7 mouse cellular contexts compared by ENCODE assay signal in genomic region chr13:63566018-63567015, GRCm38 (mm10). TPM values are rescaled to one million over a fixed set of nuclear protein-coding genes. Genes with fewer than 3 reads are reported as not detected.
DNase-seq lines count a peak whose midpoint lies in the region; ATAC-seq and TF ChIP-seq lines count a peak whose summit lies in the region.

No protein-coding gene starts in this region.

- no peaks in the 10 kb centered on the region for H3K9me3 ChIP-seq in intestine, embryonic 14.5 days (ENCODE audit: control insufficient read depth, low read length)
- no peaks in the 10 kb centered on the region for H3K9me3 ChIP-seq in midbrain, embryonic 10.5 days (replicated peaks)

- no peak for TF ChIP-seq CTCF in small intestine, adult 2 months (IDR thresholded peaks at IDR 0.05; ENCODE audit: extremely low read depth, insufficient read length, insufficient replicate concordance, low read depth, low read length)

- H3K27me3 ChIP-seq in intestine, embryonic 14.5 days (replicated peaks; ENCODE audit: control insufficient read depth, insufficient read depth, low read length) = no peaks in the 10 kb centered on the region
- H3K27me3 ChIP-seq in midbrain, embryonic 10.5 days (ENCODE audit: low read depth, poor library complexity, severe bottlenecking) = peaks cover 28% of the 10 kb centered on the region
- no peaks in the 10 kb centered on the region for H3K27me3 ChIP-seq in small intestine, adult 2 months (ENCODE audit: control insufficient read depth, insufficient read depth, low read length)

- H3K4me1 ChIP-seq in intestine, embryonic 14.5 days (replicated peaks; ENCODE audit: control insufficient read depth, insufficient read depth, low read length) = peaks cover 17% of the 10 kb centered on the region
- H3K4me1 ChIP-seq in midbrain, embryonic 10.5 days = peaks cover 66% of the 10 kb centered on the region
- peaks cover 2% of the 10 kb centered on the region; the same call in 1 of the 2 replicates for H3K4me1 ChIP-seq in small intestine, adult 2 months (ENCODE audit: control insufficient read depth, insufficient read depth, insufficient read length, low read length)

- under 1% methylated on average over 46 of the region's 46 CpGs for WGBS in intestine, embryonic 14.5 days
- under 1% methylated on average over 46 of the region's 46 CpGs for WGBS in midbrain, embryonic 10.5 days
- WGBS in small intestine, adult 2 months = under 1% methylated on average over 46 of the region's 46 CpGs

- H3K4me2 ChIP-seq in intestine, embryonic 14.5 days (ENCODE audit: low read length) = peak overlapping the region; percentile 91

- peak overlapping the region; percentile 98 for H3K27ac ChIP-seq in intestine, embryonic 14.5 days (ENCODE audit: low read depth)
- peak overlapping the region; percentile 99 for H3K27ac ChIP-seq in midbrain, embryonic 10.5 days (replicated peaks)
- H3K27ac ChIP-seq in small intestine, adult 2 months (ENCODE audit: insufficient read depth, low read depth, low read length) = peak overlapping the region; percentile 73

- peak; percentile 63 to 65 for DNase-seq in adrenal gland, adult 18-20 months (ENCODE audit: low spot score in 2 of 2)
- peak; percentile 95 for DNase-seq in embryo, embryonic 10 days (ENCODE audit: low spot score)
- peak; percentile 64 for DNase-seq in gastrocnemius, postnatal 10 days
- peak; percentile 91 for DNase-seq in intestine, embryonic 14.5 days (ENCODE audit: low spot score)
- peak; percentile 84 to 87 for DNase-seq in left cerebral cortex, postnatal 36 days (ENCODE audit: low spot score in 2 of 2)
- DNase-seq in midbrain, embryonic 10.5 days (ENCODE audit: low spot score) = peak; percentile 93

- peak overlapping the region; percentile 94 for H3K4me3 ChIP-seq in intestine, embryonic 14.5 days (ENCODE audit: low read depth, low read length)
- peak overlapping the region; percentile 100 for H3K4me3 ChIP-seq in midbrain, embryonic 10.5 days
- H3K4me3 ChIP-seq in small intestine, adult 2 months (ENCODE audit: low read depth, low read length) = peak overlapping the region; percentile 96

- intact Hi-C loops in left cerebral cortex, postnatal 36 days (cut with DNase I) = loop anchor here (10.0 kb wide), 1 partner anchor 588 kb away; the partner anchor contains the start of gene Zfp367

- peak overlapping the region; percentile 100 for H3K9ac ChIP-seq in intestine, embryonic 14.5 days (ENCODE audit: low read length)

- TF ChIP-seq POLR2A in small intestine, adult 2 months (IDR thresholded peaks at IDR 0.05; ENCODE audit: low read depth, low read length) = peak; percentile 40; the same call in 1 of the 2 replicates

- ATAC-seq in intestine, embryonic 14.5 days (replicated peaks; ENCODE audit: low FRiP score, low TSS enrichment, low read depth) = peak; percentile 60

- peaks cover 4% of the 10 kb centered on the region; the same call in 1 of the 2 replicates for H3K36me3 ChIP-seq in intestine, embryonic 14.5 days (ENCODE audit: control insufficient read depth, insufficient read depth, low read length)
- peaks cover 20% of the 10 kb centered on the region for H3K36me3 ChIP-seq in midbrain, embryonic 10.5 days
- no peaks in the 10 kb centered on the region for H3K36me3 ChIP-seq in small intestine, adult 2 months (ENCODE audit: control insufficient read depth, insufficient read depth, low read length)

RNA-seq across cellular contexts. Expression of gene Ptch1, which starts 7.1 kb away (rescaled TPM):
- total RNA-seq in adrenal gland, adult 18-20 months (2021) = 10 to 100 TPM; 29.5 to 40.7 TPM
- 10 to 100 TPM; 13.6 to 20.3 TPM for total RNA-seq in gastrocnemius, postnatal 10 days (2021)
- polyA plus RNA-seq in intestine, embryonic 14.5 days (2014; fragmentation: Nextera tagmentation; extraction: Ambion mirVana) = 62.8 and 68.0 TPM in 2 replicates
- total RNA-seq in left cerebral cortex, postnatal 36 days (2021) = 10 to 100 TPM; 40.5 to 51.6 TPM
- polyA plus RNA-seq in midbrain, embryonic 10.5 days (2016; fragmentation: Nextera tagmentation; extraction: Ambion mirVana) = 30.9 and 31.6 TPM in 2 replicates
- polyA plus RNA-seq in small intestine, adult 2 months (2012; rRNA removed) = 9.1 and 20.5 TPM in 2 replicates

Comparison
In these comparisons a context has a peak if more than half of its experiments do, and no peak if none do; other contexts are left out.
1. Peak in every context shown above with its lines: DNase-seq, ATAC-seq, H3K4me3 ChIP-seq and H3K27ac ChIP-seq.